Mouse (Mus musculus) liver, embryonic 13.5 days (tissue): Measurements from ENCODE around the gene Glis2. TPM values are rescaled to one million over a fixed set of nuclear protein-coding genes. Genes with fewer than 3 reads are reported as not detected.
A peak's percentile ranks its signal among the peaks of the same experiment; 100 is the strongest.

Experiments used
- ATAC-seq: fragments of 200-750 bp; cut with Nextera tagmentation; 2 replicates; pipeline ENCODE4 v1.8.0; 2017; ENCODE audit warnings: low read depth, mild to moderate bottlenecking, moderate number of reproducible peaks, moderate library complexity
- DNase-seq: peaks from one replicate; pipeline ENCODE4 v3.0.0; 2022
- H3K27ac ChIP-seq: fragments of 300-500 bp; sonication (generic); 2 replicates; pipeline ENCODE4 v1.5.1; 2015; ENCODE audit warnings: moderate library complexity, mild to moderate bottlenecking, inconsistent platforms
- H3K27me3 ChIP-seq: fragments of 300-500 bp; sonication (generic); 2 replicates; pipeline ENCODE4 v1.6.1; 2015; ENCODE audit warnings: mild to moderate bottlenecking, inconsistent platforms
- H3K36me3 ChIP-seq: fragments of 300-500 bp; sonication (generic); 2 replicates; pipeline ENCODE4 v1.6.1; 2015; ENCODE audit warnings: mild to moderate bottlenecking, inconsistent platforms
- H3K4me1 ChIP-seq: fragments of 300-500 bp; sonication (generic); replicated peaks from 2 replicates; pipeline ENCODE4 v1.6.1; 2015; ENCODE audit warnings: inconsistent platforms
- H3K4me2 ChIP-seq: fragments of 300-500 bp; sonication (generic); 2 replicates; pipeline ENCODE4 v1.6.1; 2015; ENCODE audit warnings: inconsistent platforms, mild to moderate bottlenecking, moderate library complexity
- H3K4me3 ChIP-seq: fragments of 300-500 bp; sonication (generic); replicated peaks from 2 replicates; pipeline ENCODE4 v1.5.1; 2015; ENCODE audit warnings: mild to moderate bottlenecking, inconsistent platforms
- H3K9ac ChIP-seq: fragments of 300-500 bp; sonication (generic); 2 replicates; pipeline ENCODE4 v1.6.1; 2015; ENCODE audit warnings: mild to moderate bottlenecking, inconsistent platforms
- H3K9me3 ChIP-seq: fragments of 300-500 bp; sonication (generic); replicated peaks from 2 replicates; pipeline ENCODE4 v1.6.1; 2016; ENCODE audit warnings: inconsistent platforms
- WGBS: fragments of 180-500 bp; shearing (Covaris S2); methylation state at CpG from one replicate; pipeline ENCODE4 v1.1.7; 2015; ENCODE audit not compliant: insufficient replicate concordance; 5-methylcytosine and 5-hydroxymethylcytosine counted together
- polyA plus RNA-seq: library from polyadenylated mRNA; unstranded; fragments of >200 nt; fragmentation: Nextera tagmentation; extraction: Ambion mirVana; gene quantifications from 2 replicates; pipeline ENCODE4 v1.2.1, GENCODE M21; 2015

Gene Glis2
- polyA plus RNA-seq, 1 experiment from 2014 or later, result 2.4 TPM

- H3K4me3 ChIP-seq, result no peak overlapping the region
- H3K9me3 ChIP-seq, result no peaks in the 10 kb centered on the region
- H3K4me1 ChIP-seq, result peaks cover 70% of the 10 kb centered on the region
- H3K4me2 ChIP-seq, result no peak overlapping the region
- WGBS, result 64% methylated on average over 13 of the region's 13 CpGs
- DNase-seq (no peak), ATAC-seq (no peak)
- H3K27ac ChIP-seq, result no peak overlapping the region
- no peak overlapping the region for H3K9ac ChIP-seq
- H3K27me3 ChIP-seq, result no peaks in the 10 kb centered on the region
- peaks cover 6% of the 10 kb centered on the region; the same call in 1 of the 2 replicates for H3K36me3 ChIP-seq
Measured at GRCm38 (mm10) chr16:4605514-4606131, 11.1 kb downstream of the Glis2 start.

GRCm38 (mm10) chr16:4606431-4607084 lies 12.0 kb downstream of the Glis2 start:
- 20% methylated on average over 5 of the region's 5 CpGs for WGBS
- DNase-seq (no peak), ATAC-seq (no peak)
- H3K36me3 ChIP-seq, result peaks cover 11% of the 10 kb centered on the region
- no peak overlapping the region for H3K4me3 ChIP-seq
- no peak overlapping the region for H3K9ac ChIP-seq
- H3K4me2 ChIP-seq, result no peak overlapping the region
- H3K4me1 ChIP-seq, result peaks cover 61% of the 10 kb centered on the region
- no peaks in the 10 kb centered on the region for H3K9me3 ChIP-seq
- H3K27ac ChIP-seq, result 0 out of 2 replicates have a peak overlapping the region, but pooled peaks have one; percentile 6
- H3K27me3 ChIP-seq, result no peaks in the 10 kb centered on the region

DNA sequence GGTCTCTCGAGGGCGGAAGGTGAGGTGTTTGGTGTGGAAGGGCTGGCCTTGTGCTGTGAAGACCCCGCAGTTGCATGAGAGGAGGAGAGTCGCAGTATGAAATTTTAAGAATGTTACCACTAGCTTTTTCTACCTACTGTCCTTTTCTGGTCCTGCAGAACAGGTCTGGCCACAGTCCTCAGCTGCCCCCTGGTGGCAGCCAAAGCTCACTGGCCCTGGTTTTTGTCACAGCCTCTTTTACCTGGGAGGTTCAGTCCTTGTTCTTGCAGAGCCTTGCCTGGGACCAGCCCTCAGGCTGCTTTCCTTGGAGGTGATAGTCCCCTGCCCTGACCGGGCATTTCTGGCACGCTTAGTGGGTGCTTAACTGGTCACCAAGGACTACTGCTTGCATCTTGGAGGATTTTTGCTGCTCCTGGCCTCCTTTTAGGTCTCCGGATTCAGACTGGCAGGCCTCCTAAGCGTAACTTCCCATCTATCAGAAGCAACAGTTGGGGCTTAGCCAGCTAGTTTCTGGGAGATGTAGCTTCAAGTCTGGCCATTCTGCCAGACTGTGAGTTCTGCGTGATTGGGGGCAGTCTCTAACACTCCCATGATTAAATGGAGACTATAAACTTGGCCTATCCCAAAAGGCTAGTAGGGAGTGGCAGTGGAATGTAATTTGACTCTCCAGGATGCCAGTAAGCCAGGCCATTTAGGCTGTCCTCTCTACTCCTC lies 13.5 kb downstream of the Glis2 start:
- peak; percentile 24; the same call in 1 of the 2 replicates for ATAC-seq
- Histone ChIP-seq H3K4me1 (peaks cover 48% of the 10 kb centered on the region), H3K9ac (no peak overlapping the region), H3K4me2 (no peak overlapping the region), H3K27me3 (no peaks in the 10 kb centered on the region), H3K27ac (no peak overlapping the region), H3K9me3 (no peaks in the 10 kb centered on the region), H3K4me3 (no peak overlapping the region), H3K36me3 (peaks cover 20% of the 10 kb centered on the region)
- peak; percentile 63 for DNase-seq
- 45% methylated on average over 9 of the region's 9 CpGs for WGBS

DNA sequence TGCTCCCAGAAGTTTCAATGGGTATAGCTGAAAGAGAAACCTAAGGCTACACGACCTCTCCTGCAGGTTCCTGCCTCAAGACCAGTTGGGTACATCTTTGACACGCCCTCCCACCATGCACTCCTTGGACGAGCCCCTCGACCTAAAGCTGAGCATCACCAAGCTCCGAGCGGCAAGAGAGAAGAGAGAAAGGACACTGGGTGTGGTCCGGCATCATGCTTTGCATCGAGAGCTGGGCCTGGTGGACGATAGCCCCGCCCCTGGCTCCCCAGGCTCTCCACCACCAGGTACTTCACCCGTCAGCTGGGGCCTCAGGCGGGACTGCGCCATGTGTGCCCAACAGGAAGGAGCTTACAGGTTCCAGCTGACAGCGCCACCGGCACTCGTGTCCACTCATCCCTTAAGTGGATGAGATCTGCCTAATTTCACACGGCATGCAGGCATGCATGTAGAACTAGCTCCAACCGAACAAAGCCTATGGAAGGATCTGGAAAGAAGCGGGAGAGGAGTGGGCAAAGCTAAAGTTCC lies 14.1 kb downstream of the Glis2 start:
- DNase-seq (no peak), ATAC-seq (no peak)
- Histone ChIP-seq H3K4me3 (no peak overlapping the region), H3K27me3 (no peaks in the 10 kb centered on the region), H3K4me1 (peaks cover 41% of the 10 kb centered on the region), H3K9ac (no peak overlapping the region), H3K9me3 (no peaks in the 10 kb centered on the region), H3K27ac (no peak overlapping the region), H3K4me2 (no peak overlapping the region), H3K36me3 (peaks cover 24% of the 10 kb centered on the region)
- 80% methylated on average over 19 of the region's 19 CpGs for WGBS

DNA sequence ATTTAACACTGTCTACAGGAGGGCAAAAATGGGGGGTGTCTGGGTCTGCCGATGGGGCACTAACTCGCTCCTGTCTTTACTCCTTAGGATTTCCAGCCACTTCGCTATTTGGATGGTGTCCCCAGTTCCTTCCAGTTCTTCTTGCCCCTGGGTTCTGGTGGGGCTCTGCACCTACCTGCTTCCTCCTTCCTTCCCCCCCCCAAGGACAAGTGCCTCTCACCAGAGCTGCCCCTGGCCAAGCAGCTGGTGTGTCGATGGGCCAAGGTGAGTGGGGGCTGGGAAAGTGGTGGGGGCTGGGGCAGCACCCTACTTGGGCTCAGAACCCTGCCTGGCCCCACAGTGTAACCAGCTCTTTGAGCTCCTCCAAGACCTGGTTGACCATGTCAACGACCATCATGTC lies 16.7 kb downstream of the Glis2 start:
- no peak overlapping the region for H3K9ac ChIP-seq
- H3K4me2 ChIP-seq, result no peak overlapping the region
- peaks cover 48% of the 10 kb centered on the region for H3K36me3 ChIP-seq
- H3K9me3 ChIP-seq, result no peaks in the 10 kb centered on the region
- WGBS, result 74% methylated on average over 5 of the region's 5 CpGs
- peaks cover 15% of the 10 kb centered on the region for H3K4me1 ChIP-seq
- H3K27me3 ChIP-seq, result no peaks in the 10 kb centered on the region
- no peak for ATAC-seq
- no peak for DNase-seq
- H3K4me3 ChIP-seq, result no peak overlapping the region
- no peak overlapping the region for H3K27ac ChIP-seq

DNA sequence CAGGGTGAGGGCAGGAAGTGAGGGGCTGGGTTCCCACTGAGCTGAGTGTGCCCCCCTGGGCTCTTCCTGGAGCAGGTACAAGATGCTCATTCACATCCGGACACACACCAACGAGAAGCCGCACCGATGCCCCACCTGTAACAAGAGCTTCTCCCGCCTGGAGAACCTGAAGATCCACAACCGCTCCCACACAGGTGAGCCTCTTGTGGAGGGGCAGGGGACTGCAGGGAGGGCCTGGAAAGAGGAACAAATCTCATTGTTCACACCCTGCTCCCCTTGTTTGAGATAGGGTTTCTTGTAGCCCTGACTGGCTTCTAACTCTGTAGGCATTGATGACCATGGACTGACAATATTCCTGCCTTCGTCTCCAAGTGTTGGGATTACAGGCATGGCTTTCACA lies 17.2 kb downstream of the Glis2 start:
- Histone ChIP-seq H3K4me1 (peaks cover 11% of the 10 kb centered on the region), H3K27me3 (no peaks in the 10 kb centered on the region), H3K36me3 (peaks cover 52% of the 10 kb centered on the region), H3K4me3 (no peak overlapping the region), H3K4me2 (no peak overlapping the region), H3K9me3 (no peaks in the 10 kb centered on the region), H3K9ac (no peak overlapping the region), H3K27ac (no peak overlapping the region)
- DNase-seq (no peak), ATAC-seq (no peak)
- WGBS, result 83% methylated on average over 7 of the region's 7 CpGs

DNA sequence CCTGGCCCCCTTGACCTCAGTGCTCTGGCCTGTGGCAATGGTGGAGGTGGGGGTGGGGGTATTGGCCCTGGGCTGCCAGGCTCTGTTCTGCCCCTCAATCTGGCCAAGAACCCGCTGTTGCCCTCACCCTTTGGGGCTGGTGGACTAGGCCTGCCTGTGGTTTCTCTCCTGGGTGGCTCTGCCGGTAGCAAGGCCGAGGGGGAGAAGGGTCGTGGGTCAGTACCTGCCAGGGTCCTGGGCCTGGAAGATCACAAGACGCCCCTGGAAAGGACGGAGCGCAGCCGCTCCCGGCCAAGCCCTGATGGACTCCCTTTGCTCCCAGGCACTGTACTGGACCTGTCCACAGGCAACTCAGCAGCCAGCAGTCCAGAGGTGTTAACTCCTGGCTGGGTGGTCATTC lies 19.2 kb downstream of the Glis2 start:
- Histone ChIP-seq H3K27me3 (no peaks in the 10 kb centered on the region), H3K4me3 (no peak overlapping the region), H3K4me1 (no peaks in the 10 kb centered on the region), H3K27ac (no peak overlapping the region), H3K9ac (no peak overlapping the region), H3K4me2 (no peak overlapping the region), H3K36me3 (peaks cover 65% of the 10 kb centered on the region), H3K9me3 (no peaks in the 10 kb centered on the region)
- DNase-seq (no peak), ATAC-seq (no peak)
- 82% methylated on average over 9 of the region's 9 CpGs for WGBS

DNA sequence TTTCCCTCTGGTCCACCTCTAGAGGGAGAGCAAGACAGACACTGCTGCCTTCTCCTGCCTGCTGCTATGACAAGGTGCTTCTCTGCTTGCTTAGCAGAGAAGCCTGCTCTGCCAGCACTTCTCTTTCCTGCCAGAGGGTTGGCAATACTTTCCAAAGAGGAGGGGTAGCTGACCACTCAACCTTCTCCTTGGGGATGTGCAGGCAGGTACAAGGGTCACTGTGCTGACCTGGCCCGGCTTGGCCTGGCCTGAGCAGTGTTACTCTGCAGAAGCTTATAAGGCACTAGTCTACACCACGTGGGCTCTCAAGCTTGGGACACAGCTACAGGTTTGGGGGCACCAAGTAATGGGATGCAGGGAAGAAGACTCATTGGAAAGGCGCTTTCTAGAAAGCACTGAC lies 20.1 kb downstream of the Glis2 start:
- Histone ChIP-seq H3K9me3 (no peaks in the 10 kb centered on the region), H3K4me1 (no peaks in the 10 kb centered on the region), H3K4me2 (no peak overlapping the region), H3K9ac (no peak overlapping the region), H3K4me3 (no peak overlapping the region), H3K27ac (no peak overlapping the region), H3K27me3 (no peaks in the 10 kb centered on the region), H3K36me3 (peaks cover 66% of the 10 kb centered on the region)
- WGBS, result 78% methylated on average over 3 of the region's 3 CpGs
- no peak for DNase-seq
- no peak for ATAC-seq

GRCm38 (mm10) chr16:4615297-4615696 lies 20.8 kb downstream of the Glis2 start:
- Histone ChIP-seq H3K27me3 (no peaks in the 10 kb centered on the region), H3K9ac (no peak overlapping the region), H3K4me2 (no peak overlapping the region), H3K36me3 (peaks cover 66% of the 10 kb centered on the region), H3K9me3 (no peaks in the 10 kb centered on the region), H3K4me3 (no peak overlapping the region), H3K27ac (no peak overlapping the region), H3K4me1 (0 out of 2 replicates have a peak, but pooled peaks cover 6% of the 10 kb centered on the region)
- ATAC-seq (no peak), DNase-seq (no peak)
- WGBS, result 76% methylated on average over 1 of the region's 1 CpGs

GRCm38 (mm10) chr16:4616829-4617228 lies 22.3 kb downstream of the Glis2 start:
- no peak for DNase-seq
- 64% methylated on average over 4 of the region's 4 CpGs for WGBS

DNA sequence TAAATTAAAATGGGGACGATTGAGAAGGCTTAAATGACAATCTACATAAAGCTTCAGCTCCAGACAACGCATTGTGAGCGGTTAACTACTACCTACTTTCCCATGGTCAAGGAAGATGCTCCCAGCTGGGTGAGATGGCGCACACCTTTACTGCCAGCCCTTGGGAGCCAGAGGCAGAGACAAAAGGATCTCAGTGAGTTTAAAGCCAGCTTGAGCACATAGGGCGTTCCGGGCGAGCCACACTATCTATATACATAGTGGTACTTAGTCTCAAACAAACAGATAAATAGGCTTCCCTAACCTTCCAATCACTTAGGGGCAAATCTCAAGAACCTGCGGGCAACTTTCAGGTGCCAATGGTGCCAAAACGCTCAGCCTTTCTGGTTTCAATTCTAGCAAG lies 29.6 kb downstream of the Glis2 start:
- H3K4me1 ChIP-seq, result peaks cover 50% of the 10 kb centered on the region
- H3K9me3 ChIP-seq, result no peaks in the 10 kb centered on the region
- peak overlapping the region; percentile 87 for H3K9ac ChIP-seq
- ATAC-seq, result peak; percentile 63
- peak overlapping the region; percentile 86 for H3K4me3 ChIP-seq
- H3K36me3 ChIP-seq, result peaks cover 13% of the 10 kb centered on the region; the same call in 1 of the 2 replicates
- peak overlapping the region; percentile 86 for H3K27ac ChIP-seq
- peak; percentile 28 for DNase-seq
- 14% methylated on average over 9 of the region's 9 CpGs for WGBS
- no peaks in the 10 kb centered on the region for H3K27me3 ChIP-seq
- peak overlapping the region; percentile 84 for H3K4me2 ChIP-seq

More at GRCm38 (mm10) chr16:4616829-4617228, 22.3 kb downstream of the Glis2 start:
- peaks cover 58% of the 10 kb centered on the region for H3K36me3 ChIP-seq
- peaks cover 12% of the 10 kb centered on the region for H3K4me1 ChIP-seq
- no peak overlapping the region for H3K9ac ChIP-seq
- H3K9me3 ChIP-seq, result no peaks in the 10 kb centered on the region
- no peak for ATAC-seq
- H3K27ac ChIP-seq, result no peak overlapping the region
- H3K27me3 ChIP-seq, result no peaks in the 10 kb centered on the region
- H3K4me3 ChIP-seq, result no peak overlapping the region
- no peak overlapping the region for H3K4me2 ChIP-seq
